Mouse (Mus musculus): Measurements from ENCODE around the gene Efemp2.
A peak's percentile ranks its signal among the peaks of the same experiment; 100 is the strongest.

Gene Efemp2

GRCm38 (mm10) chr19:5496052-5496370, 22.3 kb downstream of the Efemp2 start:
- no peak for DNase-seq (ENCODE audit: low read depth, low spot score)

GRCm38 (mm10) chr19:5500330-5500875, 26.6 kb downstream of the Efemp2 start:
- DNase-seq (ENCODE audit: low read depth, low spot score), result no peak

GRCm38 (mm10) chr19:5503687-5504086, 29.9 kb downstream of the Efemp2 start, which contains the start of gene 1700020D05Rik:
Gene 1700020D05Rik (minus strand): TSS chr19:5503787.
- no peak for DNase-seq (ENCODE audit: low read depth, low spot score)

GRCm38 (mm10) chr19:5510031-5511026, 36.6 kb downstream of the Efemp2 start, which contains the start of gene Snx32:
Gene Snx32 (minus strand): TSS chr19:5510538.
- no peak for DNase-seq (ENCODE audit: low read depth, low spot score)

GRCm38 (mm10) chr19:5511074-5511632, 37.4 kb downstream of the Efemp2 start:
- no peak for DNase-seq (ENCODE audit: low read depth, low spot score)

- no peak for DNase-seq (ENCODE audit: low read depth, low spot score)
Measured at GRCm38 (mm10) chr19:5512091-5513004, 38.6 kb downstream of the Efemp2 start.

GRCm38 (mm10) chr19:5513005-5513349, 39.2 kb downstream of the Efemp2 start:
- DNase-seq (ENCODE audit: low read depth, low spot score), result no peak

GRCm38 (mm10) chr19:5515840-5516777, 42.4 kb downstream of the Efemp2 start:
- no peak for DNase-seq (ENCODE audit: low read depth, low spot score)

GRCm38 (mm10) chr19:5516906-5517505, 43.3 kb downstream of the Efemp2 start:
- DNase-seq (ENCODE audit: low read depth, low spot score), result peak; percentile 55

GRCm38 (mm10) chr19:5518721-5519120, 45.0 kb downstream of the Efemp2 start:
- DNase-seq (ENCODE audit: low read depth, low spot score), result no peak

- DNase-seq (ENCODE audit: low read depth, low spot score), result no peak
Measured at GRCm38 (mm10) chr19:5525204-5525603, 51.5 kb downstream of the Efemp2 start.

GRCm38 (mm10) chr19:5529325-5530137, 55.8 kb downstream of the Efemp2 start:
- peak; percentile 99 for DNase-seq (ENCODE audit: low read depth, low spot score)

GRCm38 (mm10) chr19:5530138-5530524, 56.4 kb downstream of the Efemp2 start:
- no peak for DNase-seq (ENCODE audit: low read depth, low spot score)

Data from 3T3-L1 (cell line).